Mouse (Mus musculus) thymus, postnatal 14 days (tissue): ENCODE results near the gene Agfg1.

Source experiments
- DNase-seq: peaks from one replicate; pipeline ENCODE4 v3.0.0; 2021

Gene Agfg1

GRCm38 (mm10) chr1:82839296-82839613 is at the start of gene Agfg1:
Gene Agfg1, plus strand, starts transcription at chr1:82839483.
- peak; percentile 95 for DNase-seq

- no peak for DNase-seq
Measured at GRCm38 (mm10) chr1:82791105-82791504, 48.2 kb upstream of the Agfg1 start.

GRCm38 (mm10) chr1:82792238-82792637 is 47.0 kb upstream of the Agfg1 start:
- DNase-seq, result no peak

GRCm38 (mm10) chr1:82793110-82793509 is 46.2 kb upstream of the Agfg1 start:
- DNase-seq, result no peak

- DNase-seq, result no peak
Measured at GRCm38 (mm10) chr1:82793986-82794385, 45.3 kb upstream of the Agfg1 start.

GRCm38 (mm10) chr1:82795211-82795610 is 44.1 kb upstream of the Agfg1 start:
- DNase-seq, result no peak

GRCm38 (mm10) chr1:82795702-82796443 is 43.4 kb upstream of the Agfg1 start:
- DNase-seq, result no peak

GRCm38 (mm10) chr1:82797088-82797487 is 42.2 kb upstream of the Agfg1 start:
- DNase-seq, result no peak

GRCm38 (mm10) chr1:82798304-82798703 is 41.0 kb upstream of the Agfg1 start:
- DNase-seq, result no peak

GRCm38 (mm10) chr1:82798922-82799321 is 40.4 kb upstream of the Agfg1 start:
- no peak for DNase-seq

GRCm38 (mm10) chr1:82801105-82801783 is 38.0 kb upstream of the Agfg1 start:
- DNase-seq, result no peak

- DNase-seq, result peak; percentile 28
Measured at GRCm38 (mm10) chr1:82803608-82804007, 35.7 kb upstream of the Agfg1 start.

GRCm38 (mm10) chr1:82804059-82804458 is 35.2 kb upstream of the Agfg1 start:
- DNase-seq, result no peak

- DNase-seq, result no peak
Measured at GRCm38 (mm10) chr1:82806391-82806790, 32.9 kb upstream of the Agfg1 start.

- DNase-seq, result peak; percentile 53
Measured at GRCm38 (mm10) chr1:82807206-82807605, 32.1 kb upstream of the Agfg1 start.

- no peak for DNase-seq
Measured at GRCm38 (mm10) chr1:82808564-82808963, 30.7 kb upstream of the Agfg1 start.

GRCm38 (mm10) chr1:82811766-82812165 is 27.5 kb upstream of the Agfg1 start:
- no peak for DNase-seq

GRCm38 (mm10) chr1:82815941-82816716 is 23.2 kb upstream of the Agfg1 start:
- no peak for DNase-seq

GRCm38 (mm10) chr1:82819366-82819765 is 19.9 kb upstream of the Agfg1 start:
- DNase-seq, result peak; percentile 33

GRCm38 (mm10) chr1:82820179-82820578 is 19.1 kb upstream of the Agfg1 start:
- DNase-seq, result no peak

- DNase-seq, result no peak
Measured at GRCm38 (mm10) chr1:82820626-82821186, 18.6 kb upstream of the Agfg1 start.

GRCm38 (mm10) chr1:82821846-82822245 is 17.4 kb upstream of the Agfg1 start:
- DNase-seq, result no peak

- no peak for DNase-seq
Measured at GRCm38 (mm10) chr1:82824147-82824546, 15.1 kb upstream of the Agfg1 start.

- DNase-seq, result no peak
Measured at GRCm38 (mm10) chr1:82825256-82825655, 14.0 kb upstream of the Agfg1 start.
